Mouse (Mus musculus) brain, embryonic 14.5 days (tissue): ENCODE results near the gene Jund. TPM values are rescaled to one million over a fixed set of nuclear protein-coding genes. Genes with fewer than 3 reads are reported as not detected.

Experiments
- DNase-seq: peaks from one replicate; pipeline ENCODE4 v3.0.0-alpha.2; 2011; ENCODE audit warnings: low read depth
- CTCF ChIP-seq: fragments of 200-500 bp; IDR thresholded peaks from 2 replicates; pipeline ENCODE4 v1.5.1; 2012; ENCODE audit warnings: inconsistent platforms, mild to moderate bottlenecking, moderate library complexity, borderline replicate concordance; ENCODE audit not compliant: insufficient read depth, insufficient read length; ENCODE audit errors: extremely low read depth
- POLR2A ChIP-seq: fragments of 200-500 bp; IDR thresholded peaks from 2 replicates; pipeline ENCODE4 v1.6.1; 2012; ENCODE audit warnings: mild to moderate bottlenecking, inconsistent platforms, borderline replicate concordance; ENCODE audit not compliant: poor library complexity, insufficient read depth, insufficient read length, severe bottlenecking; ENCODE audit errors: extremely low read depth
- polyA plus RNA-seq: library from polyadenylated mRNA; depleted of rRNA; stranded (reverse); fragments of >200 nt; gene quantifications from 2 replicates; pipeline ENCODE4 v1.2.3, GENCODE M21; 2012; rRNA removed

Jund gene
- polyA plus RNA-seq, result 281 and 291 TPM in 2 replicates

DNA sequence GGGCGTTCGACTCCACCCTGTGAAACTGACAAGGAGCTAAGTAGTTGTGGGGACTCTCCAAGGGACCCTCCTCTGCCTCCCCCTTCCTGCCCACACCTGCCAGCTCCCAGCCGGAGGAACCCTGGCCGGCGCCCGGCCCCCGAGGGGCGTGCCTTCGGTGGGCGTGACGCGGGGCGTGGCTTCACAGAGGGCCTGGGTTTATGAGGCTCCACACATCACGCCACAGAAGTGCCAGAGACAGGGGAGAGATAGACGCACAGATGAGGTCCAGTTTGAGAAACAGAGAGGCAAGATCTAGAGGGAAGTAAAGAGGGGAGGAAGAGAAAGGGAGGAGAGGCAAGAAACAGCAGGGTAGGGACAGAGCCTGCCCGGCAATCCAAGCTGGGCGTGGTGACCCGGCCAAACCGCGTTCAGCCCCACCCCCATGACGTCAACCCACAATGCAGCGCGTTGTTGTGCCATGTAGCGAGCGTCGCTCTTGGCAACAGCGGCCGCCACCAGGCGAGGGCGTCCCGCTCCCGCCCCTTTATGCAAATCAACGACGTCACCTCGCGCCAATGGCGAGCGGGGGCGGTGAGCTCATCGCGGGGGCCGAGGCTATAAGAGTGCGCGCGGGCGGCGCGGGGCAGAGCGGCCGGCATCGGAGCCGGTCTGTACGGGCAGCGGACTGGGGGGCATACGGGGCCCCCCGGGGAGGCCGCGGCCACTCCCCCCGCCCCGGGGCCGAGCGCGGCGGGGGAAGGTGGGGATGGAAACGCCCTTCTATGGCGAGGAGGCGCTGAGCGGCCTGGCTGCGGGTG, at the start of gene Jund:
TSS of gene Jund (plus strand) at position 640 of the 800 bp plus-strand sequence.
- peak; percentile 100 for TF ChIP-seq POLR2A
- TF ChIP-seq CTCF, result no peak

DNA sequence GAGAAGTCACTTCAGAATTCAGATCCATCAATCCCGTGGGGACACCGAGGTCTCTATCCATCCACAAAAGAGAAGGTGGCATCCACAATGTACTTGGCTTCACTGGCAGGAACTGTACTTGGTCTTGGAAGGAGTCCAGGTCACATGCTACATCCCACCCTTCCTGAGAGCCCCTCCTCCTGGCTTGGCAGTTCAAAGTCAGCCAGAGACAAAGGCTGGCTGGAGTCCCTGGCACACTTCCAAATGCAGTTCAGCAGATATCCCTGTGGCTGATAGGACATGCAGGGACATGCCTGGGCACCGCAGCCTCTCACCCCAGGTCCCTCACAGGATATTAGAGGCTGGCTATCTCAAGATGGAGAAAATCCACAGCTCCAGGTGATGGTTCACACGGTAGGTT, 49.4 kb upstream of the Jund start:
- TF ChIP-seq CTCF (no peak), POLR2A (no peak)
- DNase-seq, result peak; percentile 96

More for the DNA sequence above, at the start of gene Jund:
- DNase-seq, result peak; percentile 99

DNA sequence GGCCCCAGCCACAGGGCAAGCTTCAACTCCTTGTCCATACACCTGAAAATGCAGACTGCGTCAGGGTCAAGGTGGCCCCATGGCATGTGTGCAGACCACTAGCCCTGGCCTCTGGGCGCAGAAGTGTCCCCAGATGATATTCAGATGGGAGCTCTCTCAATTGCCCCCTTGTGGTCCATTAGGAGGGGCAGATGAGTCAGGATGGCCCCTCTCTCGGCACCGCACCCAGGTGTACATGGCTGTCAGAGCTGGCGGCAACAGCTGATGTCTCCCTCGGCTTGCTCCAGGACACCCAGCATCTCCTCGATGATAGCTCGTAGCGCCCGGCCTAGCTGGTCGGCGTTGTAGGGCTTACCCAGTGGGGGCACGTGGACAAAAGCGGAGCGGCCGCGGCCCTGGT, 48.4 kb upstream of the Jund start:
- no peak for TF ChIP-seq CTCF
- no peak for TF ChIP-seq POLR2A
- no peak for DNase-seq

- peak; percentile 49 for DNase-seq
- TF ChIP-seq CTCF, result peak; percentile 65
- TF ChIP-seq POLR2A, result no peak
Measured at GRCm38 (mm10) chr8:70653226-70653625, 45.5 kb upstream of the Jund start.

DNA sequence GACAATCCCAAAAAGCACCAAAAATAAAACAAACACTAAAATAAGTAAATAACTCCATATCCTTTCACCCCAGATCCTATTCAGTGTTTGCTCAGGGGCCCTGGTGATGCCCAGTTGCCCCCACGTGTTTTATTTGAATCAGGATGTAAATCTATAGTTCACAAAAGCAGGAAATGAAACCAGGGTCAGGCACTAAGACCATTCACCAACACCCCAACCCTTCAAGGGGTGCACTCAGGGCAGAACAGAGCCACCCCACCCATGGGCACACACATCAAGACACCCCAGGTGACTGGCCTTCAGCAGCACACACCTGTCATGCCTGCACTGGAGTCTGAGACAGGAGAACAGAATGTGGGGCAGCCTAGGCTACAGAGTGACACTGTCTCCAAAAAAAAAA, 44.6 kb upstream of the Jund start:
- no peak for TF ChIP-seq CTCF
- no peak for TF ChIP-seq POLR2A
- no peak for DNase-seq

GRCm38 (mm10) chr8:70655469-70655868, 43.3 kb upstream of the Jund start:
- peak; percentile 40 for DNase-seq
- TF ChIP-seq CTCF (no peak), POLR2A (no peak)

- TF ChIP-seq CTCF (no peak), POLR2A (no peak)
- peak; percentile 93 for DNase-seq
Measured at GRCm38 (mm10) chr8:70656193-70656790, 42.5 kb upstream of the Jund start.

DNA sequence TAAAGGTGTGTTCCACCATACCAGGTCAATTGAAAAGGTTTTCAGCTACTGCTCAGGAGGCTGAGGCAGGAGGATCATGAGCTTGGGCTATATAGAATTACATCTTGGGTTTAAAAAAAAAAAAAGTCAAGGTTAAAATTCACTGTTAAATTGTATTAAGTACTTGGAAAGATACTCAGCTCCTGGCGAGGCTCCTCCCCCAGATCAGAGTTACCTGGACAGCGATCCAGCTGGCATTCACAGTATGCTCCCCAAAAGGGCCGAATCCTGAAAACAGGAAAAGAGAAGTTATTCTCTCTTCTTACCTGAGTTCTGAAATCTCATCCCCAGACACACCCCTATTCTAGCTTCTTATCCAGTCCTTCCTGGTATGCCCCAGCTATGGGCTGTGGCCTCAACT, 41.5 kb upstream of the Jund start:
- TF ChIP-seq CTCF, result no peak
- TF ChIP-seq POLR2A, result no peak
- no peak for DNase-seq

DNA sequence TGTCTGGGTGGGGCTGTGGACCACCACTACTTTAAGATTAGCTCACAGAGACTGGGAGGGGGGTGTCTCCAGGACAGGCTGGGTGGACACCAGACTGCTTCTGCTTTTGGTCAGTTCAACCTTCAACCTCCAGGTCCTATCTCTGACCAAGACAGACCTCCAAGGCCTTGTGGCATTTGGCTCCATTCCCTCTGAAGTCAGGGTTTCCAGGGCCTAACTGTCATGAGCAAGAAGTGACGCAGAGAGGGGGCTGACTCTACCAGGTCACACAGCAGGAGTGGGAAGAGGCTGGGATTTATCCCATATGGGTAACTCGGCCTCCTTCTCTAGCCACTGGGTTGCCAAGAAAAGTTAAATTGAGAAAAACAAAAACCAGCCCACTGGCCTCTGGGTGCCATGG, 41.0 kb upstream of the Jund start:
- DNase-seq, result no peak
- no peak for TF ChIP-seq POLR2A
- no peak for TF ChIP-seq CTCF

DNA sequence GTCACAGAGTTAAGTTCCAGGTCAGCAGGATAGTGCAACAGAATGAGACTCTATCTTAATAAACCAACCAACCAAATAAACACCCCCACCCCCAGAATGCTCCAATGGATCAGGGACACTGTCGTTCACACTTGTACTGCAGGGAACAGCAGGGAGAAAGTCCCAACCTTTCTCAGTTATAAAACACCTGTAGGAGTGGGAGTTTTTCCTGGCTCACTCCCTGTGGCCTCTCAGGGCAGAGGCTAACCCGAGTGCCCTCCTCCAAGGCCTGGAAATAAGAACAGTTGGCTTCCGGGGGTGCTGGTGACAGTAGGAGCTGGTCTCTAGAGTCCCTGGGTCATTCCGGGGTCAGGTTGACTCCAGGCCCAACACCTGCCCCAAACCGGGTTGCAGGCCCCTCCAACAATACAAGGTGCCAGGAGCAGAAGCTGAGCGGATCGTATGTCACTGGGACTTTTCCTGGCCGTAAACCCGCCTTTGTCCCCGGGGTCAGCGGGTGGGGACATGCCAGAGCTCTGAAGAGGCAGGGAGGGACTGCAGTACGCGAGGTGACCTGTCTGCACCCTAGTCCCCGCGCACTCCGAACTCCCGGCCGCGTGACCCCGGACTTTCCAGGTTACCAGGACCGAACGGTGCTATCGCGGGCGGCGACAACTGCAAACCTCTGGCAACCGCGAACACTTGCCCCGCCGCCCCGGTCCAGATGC, 39.7 kb upstream of the Jund start:
- DNase-seq, result no peak
- TF ChIP-seq CTCF (no peak), POLR2A (no peak)

GRCm38 (mm10) chr8:70659604-70660272, 39.0 kb upstream of the Jund start:
- TF ChIP-seq POLR2A, result no peak; the same call in 1 of the 2 replicates
- peak; percentile 96 for DNase-seq
